Mouse (Mus musculus) urinary bladder, postnatal 10 days (tissue): Measurements from ENCODE around the gene 2210017I01Rik.

Experiments used
- DNase-seq: peaks from one replicate; pipeline ENCODE4 v3.0.0; 2022; ENCODE audit warnings: low spot score

The 2210017I01Rik gene

DNA sequence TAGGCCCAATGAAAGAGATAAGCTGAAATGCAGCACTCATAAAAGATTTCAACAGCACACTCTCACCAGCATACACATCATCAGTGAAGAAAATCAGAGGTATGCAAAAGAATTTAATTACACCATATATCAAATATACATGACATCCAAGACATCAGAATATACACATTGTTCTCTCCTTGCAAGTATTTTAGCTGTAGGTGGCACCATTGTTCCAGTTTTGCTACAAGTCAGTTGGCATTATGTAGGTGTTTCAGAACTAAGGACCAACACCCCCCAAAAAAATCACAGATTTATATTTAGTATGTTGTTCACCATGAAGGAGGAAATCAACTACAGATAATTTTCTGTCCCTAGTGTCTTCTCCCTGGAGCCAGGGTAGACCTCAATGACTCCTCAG lies 41.9 kb downstream of the 2210017I01Rik start:
- no peak for DNase-seq
